25 mouse cellular contexts compared by ENCODE assay signal in the genomic region with DNA sequence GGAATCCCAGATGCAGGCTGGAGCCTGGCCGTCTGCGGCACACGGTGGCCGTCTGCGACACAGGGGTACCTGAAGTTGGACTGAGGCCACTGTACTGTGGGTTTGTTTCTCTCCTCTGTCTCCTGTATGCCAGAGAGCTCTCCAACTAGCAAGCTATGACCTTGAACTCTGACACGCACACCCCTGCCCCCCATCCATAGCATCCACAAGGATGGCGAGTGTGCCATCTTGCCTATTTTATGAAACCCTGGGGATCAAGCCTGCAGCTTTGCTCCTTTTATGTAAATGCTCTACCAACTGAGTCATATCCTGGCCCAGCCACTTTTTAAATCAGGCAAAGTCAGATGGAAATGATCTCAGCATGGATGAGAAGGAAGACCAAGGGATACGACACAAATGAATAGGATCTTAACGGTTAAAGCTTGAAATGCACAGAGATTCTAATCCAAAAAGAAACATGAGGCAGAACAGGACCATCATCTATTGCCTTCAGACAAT. TPM values are rescaled to one million over a fixed set of nuclear protein-coding genes. Genes with fewer than 3 reads are reported as not detected.
DNase-seq lines count a peak whose midpoint lies in the region; TF ChIP-seq lines count a peak whose summit lies in the region.
"Had no signal": no experiment of that assay in that cellular context is flagged by ENCODE, and none has a peak within 500 bp of the region (broad histone marks: within the 10 kb centered on the region; RNA-seq: fewer than 3 reads in every experiment).

No protein-coding gene starts in this region.

- TF ChIP-seq CTCF in E14TG2a.4 (conservative IDR thresholded peaks at IDR 0.05; ENCODE audit: low read length), result no peak
- TF ChIP-seq CTCF in left cerebral cortex, adult 2 months (IDR thresholded peaks at IDR 0.05), result no peak

- no peaks in the 10 kb centered on the region for H3K36me3 ChIP-seq in E14TG2a.4 (ENCODE audit: insufficient read depth, low read length)
- no peaks in the 10 kb centered on the region for H3K36me3 ChIP-seq in ES-E14 (ENCODE audit: control insufficient read depth, insufficient read depth, low read length, poor library complexity, severe bottlenecking)
- H3K36me3 ChIP-seq in myocyte (ENCODE audit: control insufficient read depth, insufficient read depth), result no peaks in the 10 kb centered on the region
- H3K36me3 ChIP-seq: embryonic facial prominence, embryonic 10.5 days; forebrain, embryonic 10.5 days; heart, embryonic 10.5 days; hindbrain, embryonic 13.5 days had no signal

- DNase-seq in ES-E14 (ENCODE audit: low read depth, low spot score), result no peak
- no peak for DNase-seq in left cerebral cortex, adult 2 months (ENCODE audit: extremely low spot score in 1 of 2, low spot score in 2 of 2)
- no peak for DNase-seq in urinary bladder, postnatal 10 days (ENCODE audit: low spot score)
- DNase-seq in thymus, adult 18-20 months, result no peak
- DNase-seq: adrenal gland, adult 2 months; adrenal gland, postnatal 25 days; cerebellum, adult 2 months; cerebellum, postnatal 10 days; gastrocnemius, adult 2 months; gastrocnemius, postnatal 25 days; heart, postnatal 10 days; heart, postnatal 4 days had no signal

- H3K27ac ChIP-seq in ES-E14 (ENCODE audit: insufficient read depth, low read depth, low read length, poor library complexity, severe bottlenecking), result peak overlapping the region; percentile 1; the same call in 1 of the 2 replicates
- H3K27ac ChIP-seq in left cerebral cortex, adult 2 months, result no peak overlapping the region
- H3K27ac ChIP-seq: embryonic facial prominence, embryonic 10.5 days; forebrain, embryonic 10.5 days; gastrocnemius, adult 2 months; heart, embryonic 10.5 days; hindbrain, embryonic 13.5 days; hindbrain, postnatal 0 days had no signal

- intact Hi-C loops in left cerebral cortex, adult 2 months (cut with DNase I), result no loop called here

- no peaks in the 10 kb centered on the region for H3K79me2 ChIP-seq in myocyte (ENCODE audit: control insufficient read depth, insufficient read depth)

- TF ChIP-seq POLR2A in myocyte (IDR thresholded peaks at IDR 0.05; ENCODE audit: insufficient read length, low read depth), result no peak

- H3K9ac ChIP-seq in ES-E14 (ENCODE audit: insufficient read depth, low read depth, low read length, poor library complexity, severe bottlenecking), result no peak overlapping the region
- H3K9ac ChIP-seq: hindbrain, embryonic 13.5 days had no signal

- peak overlapping the region; percentile 39 for H3K4me2 ChIP-seq in myocyte (ENCODE audit: low read depth)
- H3K4me2 ChIP-seq: hindbrain, embryonic 13.5 days had no signal

- no peaks in the 10 kb centered on the region for H3K27me3 ChIP-seq in E14TG2a.4 (ENCODE audit: insufficient read depth, low read length)
- no peaks in the 10 kb centered on the region for H3K27me3 ChIP-seq in myocyte (ENCODE audit: control insufficient read depth, insufficient read depth, insufficient read length)
- H3K27me3 ChIP-seq: hindbrain, embryonic 13.5 days; Patski had no signal

- no peak overlapping the region for H3ac ChIP-seq in myocyte (ENCODE audit: control insufficient read depth, insufficient read length)

- in situ Hi-C loops in ES-E14 (cut with MboI; ENCODE audit: low sequenced_read_pairs in 2 of 2, unreplicated experiment in 2 of 2), result no loop called here

- H3K9me3 ChIP-seq in E14TG2a.4 (ENCODE audit: low read length), result no peaks in the 10 kb centered on the region
- H3K9me3 ChIP-seq in ES-E14 (ENCODE audit: control insufficient read depth, insufficient read depth, low read depth, low read length), result no peaks in the 10 kb centered on the region
- H3K9me3 ChIP-seq: embryonic facial prominence, embryonic 10.5 days; forebrain, embryonic 10.5 days; heart, embryonic 10.5 days; hindbrain, embryonic 13.5 days had no signal

- H3K4me1 ChIP-seq in E14TG2a.4 (replicated peaks; ENCODE audit: low read depth, low read length) (peaks cover 60% of the 10 kb centered on the region), ES-E14 (ENCODE audit: control insufficient read depth in 2 of 2, insufficient read depth in 2 of 2, low read length in 2 of 2, poor library complexity in 1 of 2) (peaks cover 4 to 23% of the 10 kb centered on the region in 2 experiments)
- H3K4me1 ChIP-seq: hindbrain, embryonic 13.5 days had no signal

- H3K4me3 ChIP-seq in E14TG2a.4 (replicated peaks; ENCODE audit: low read length), result peak overlapping the region; percentile 30
- H3K4me3 ChIP-seq in ES-E14 (ENCODE audit: insufficient read depth in 1 of 2, low read depth in 1 of 2, low read length in 2 of 2, poor library complexity in 1 of 2, severe bottlenecking in 1 of 2), result no peak overlapping the region
- H3K4me3 ChIP-seq in myocyte, result no peak overlapping the region
- H3K4me3 ChIP-seq in left cerebral cortex, adult 2 months, result no peak overlapping the region
- H3K4me3 ChIP-seq: embryonic facial prominence, embryonic 10.5 days; erythroblast, embryonic 14.5 days; forebrain, embryonic 10.5 days; gastrocnemius, adult 2 months; heart, embryonic 10.5 days; hindbrain, embryonic 13.5 days had no signal

TF ChIP-seq in ES-E14, 5 proteins besides CTCF, POLR2A, EP300 and RAD21:
- TF ChIP-seq CHD2 (IDR thresholded peaks at IDR 0.05; ENCODE audit: low read depth, low read length) (no peak), HCFC1 (IDR thresholded peaks at IDR 0.05; ENCODE audit: borderline replicate concordance, insufficient read depth, low read length) (no peak), ZNF384 (IDR thresholded peaks at IDR 0.05; ENCODE audit: low read depth, low read length) (no peak), MAFK (IDR thresholded peaks at IDR 0.05; ENCODE audit: insufficient read depth, low read depth, low read length) (no peak), ZC3H11A (IDR thresholded peaks at IDR 0.05; ENCODE audit: borderline replicate concordance, low read depth, low read length) (no peak)
TF ChIP-seq in ES-E14: peak in this region for 0.

TF ChIP-seq in myocyte, 11 proteins besides CTCF, POLR2A, EP300 and RAD21:
- TF ChIP-seq MYOG (IDR thresholded peaks at IDR 0.05; ENCODE audit: control insufficient read depth in 1 of 3, insufficient read depth in 1 of 3, insufficient read length in 2 of 3, low read depth in 2 of 3), result no peak
- TF ChIP-seq MYOD1 (IDR thresholded peaks at IDR 0.05; ENCODE audit: control insufficient read depth in 1 of 3, insufficient read length in 2 of 3, low read depth in 2 of 3), result no peak
- TF ChIP-seq CEBPB (IDR thresholded peaks at IDR 0.05; ENCODE audit: insufficient read depth, poor library complexity, severe bottlenecking), result no peak
- no peak for TF ChIP-seq TCF3 (IDR thresholded peaks at IDR 0.05; ENCODE audit: insufficient read length, low read depth)
- no peak for TF ChIP-seq USF1 (IDR thresholded peaks at IDR 0.05; ENCODE audit: low read depth)
- TF ChIP-seq TCF12 (IDR thresholded peaks at IDR 0.05; ENCODE audit: insufficient read depth, poor library complexity, severe bottlenecking), result no peak
- no peak for TF ChIP-seq REST (IDR thresholded peaks at IDR 0.05; ENCODE audit: insufficient read depth, insufficient read length)
- no peak for TF ChIP-seq MAX (IDR thresholded peaks at IDR 0.05; ENCODE audit: low read depth)
- TF ChIP-seq SRF (IDR thresholded peaks at IDR 0.05; ENCODE audit: control insufficient read depth, insufficient read length, low read depth), result no peak

RNA-seq across cellular contexts. Expression of gene Ermp1, which starts 5.6 kb away (rescaled TPM):
- 80.2 and 104 TPM in 2 replicates for total RNA-seq in ES-E14 (2012; rRNA removed)
- polyA plus RNA-seq in myocyte (2012; fragmentation: generic; extraction: Trizol), result 7.4 TPM
- total RNA-seq in left cerebral cortex, adult 2 months (2021), result 10 to 100 TPM; 33.7 to 34.1 TPM

RNA-seq across cellular contexts. Expression of gene Mlana, which starts 43.8 kb away (rescaled TPM):
- 3.0 and 4.2 TPM in 2 replicates for total RNA-seq in ES-E14 (2012; rRNA removed)
- not detected for polyA plus RNA-seq in myocyte (2012; fragmentation: generic; extraction: Trizol)
- under 1 TPM; 0.50 to 0.84 TPM for total RNA-seq in left cerebral cortex, adult 2 months (2021)
- total RNA-seq: adrenal gland, adult 2 months; adrenal gland, postnatal 25 days; gastrocnemius, adult 2 months; gastrocnemius, postnatal 25 days; granulocyte monocyte progenitor cell, adult 5-6 weeks; hindbrain, postnatal 0 days had no signal
- polyA plus RNA-seq: adrenal gland, adult 2 months; C2C12; cerebellum, adult 2 months; erythroblast, embryonic 14.5 days; forebrain, embryonic 14.5 days; hindbrain, embryonic 13.5 days; hindbrain, postnatal 0 days; intestine, embryonic 14.5 days had no signal
